Mouse (Mus musculus) cerebellum, adult 2 months (tissue): ENCODE measurements around the gene Xpr1. TPM values are rescaled to one million over a fixed set of nuclear protein-coding genes. Genes with fewer than 3 reads are reported as not detected.

Source experiments
- DNase-seq, 2 experiments: peaks; one replicate each; pipeline ENCODE4 v3.0.0; 2021
- H3K27ac ChIP-seq: fragments of 200-500 bp; 2 replicates; pipeline ENCODE4 v1.5.1; 2012; ENCODE audit warnings: low read length, control low read depth, inconsistent platforms; ENCODE audit not compliant: insufficient read depth
- H3K27me3 ChIP-seq: fragments of 200-500 bp; 2 replicates; pipeline ENCODE4 v1.6.1; 2012; ENCODE audit warnings: inconsistent platforms, mild to moderate bottlenecking, low read length, moderate library complexity; ENCODE audit not compliant: control insufficient read depth, insufficient read depth
- H3K4me1 ChIP-seq: fragments of 200-500 bp; 2 replicates; pipeline ENCODE4 v1.6.1; 2011; ENCODE audit warnings: low read length; ENCODE audit not compliant: control insufficient read depth, insufficient read depth
- H3K4me3 ChIP-seq: fragments of 200-500 bp; replicated peaks from 2 replicates; pipeline ENCODE3; 2011; ENCODE audit warnings: mild to moderate bottlenecking, low read depth, low read length, control low read depth; ENCODE audit not compliant: insufficient read depth
- CTCF ChIP-seq: fragments of 200-500 bp; IDR thresholded peaks from 2 replicates; pipeline ENCODE4 v1.5.1; 2011; ENCODE audit warnings: low read depth, mild to moderate bottlenecking, control low read depth, low read length, moderate library complexity, borderline replicate concordance; ENCODE audit not compliant: insufficient read depth
- POLR2A ChIP-seq: fragments of 200-500 bp; IDR thresholded peaks from 2 replicates; pipeline ENCODE4 v1.6.1; 2011; ENCODE audit warnings: low read length, control low read depth, borderline replicate concordance; ENCODE audit not compliant: insufficient read depth
- WGBS: fragments of 180-500 bp; shearing (Covaris S2); methylation state at CpG from one replicate; pipeline ENCODE4 v1.1.7; 2018; 5-methylcytosine and 5-hydroxymethylcytosine counted together
- polyA plus RNA-seq: library from polyadenylated mRNA; depleted of rRNA; stranded (reverse); fragments of >200 nt; gene quantifications from 2 replicates; pipeline ENCODE4 v1.2.3, GENCODE M21; 2012

Xpr1 gene
- polyA plus RNA-seq, 1 experiment: 30.6 TPM

DNA sequence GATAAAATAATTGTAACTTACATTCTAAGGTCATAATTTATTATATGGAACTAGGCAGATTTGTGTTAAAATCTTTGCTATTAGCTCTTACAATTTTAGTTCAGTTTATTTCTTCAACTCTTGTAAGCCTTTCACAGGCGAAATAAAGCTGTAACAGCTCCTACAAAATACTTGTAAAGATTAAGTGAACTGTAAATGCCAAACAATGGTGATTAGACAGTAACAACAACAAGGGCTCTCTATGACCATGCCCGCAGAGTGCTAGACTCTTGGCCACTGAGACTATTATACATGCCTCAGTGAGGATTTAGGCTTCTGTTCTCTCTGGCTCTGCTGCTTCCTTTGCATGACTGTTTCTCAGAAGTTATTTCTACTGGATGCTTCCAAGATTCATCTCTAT is 77.6 kb downstream of the Xpr1 start:
- DNase-seq: no peak
- TF ChIP-seq POLR2A (no peak), CTCF (no peak)

DNA sequence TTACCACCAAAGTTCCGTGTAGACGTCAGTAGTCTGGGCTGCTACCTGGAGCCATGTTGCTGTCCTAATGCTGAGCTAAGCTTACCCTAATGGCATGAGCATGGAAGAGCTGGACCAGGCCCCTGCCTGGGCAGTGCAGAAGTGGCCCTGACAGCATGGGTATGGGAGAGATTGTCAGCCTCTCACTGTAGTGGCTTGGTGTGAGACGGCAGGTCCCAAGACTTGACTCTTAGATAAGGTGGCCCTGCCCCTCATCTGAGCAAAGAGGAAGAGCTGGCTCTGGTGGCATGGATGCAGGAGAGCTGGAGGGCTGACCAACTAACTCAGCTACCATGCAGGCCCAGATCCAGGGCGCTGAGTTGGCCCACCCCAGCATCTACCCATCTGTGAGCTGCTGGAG is 79.9 kb downstream of the Xpr1 start:
- H3K4me3 ChIP-seq: no peak overlapping the region
- WGBS: 94% methylated on average over 4 of the region's 4 CpGs
- no peak for DNase-seq
- no peak for TF ChIP-seq CTCF
- TF ChIP-seq POLR2A: no peak
- H3K27me3 ChIP-seq: no peaks in the 10 kb centered on the region
- H3K27ac ChIP-seq: no peak overlapping the region
- H3K4me1 ChIP-seq: no peaks in the 10 kb centered on the region

More for the DNA sequence above, 77.6 kb downstream of the Xpr1 start:
- Histone ChIP-seq H3K27me3 (no peaks in the 10 kb centered on the region), H3K4me1 (no peaks in the 10 kb centered on the region), H3K4me3 (no peak overlapping the region), H3K27ac (no peak overlapping the region)
- 75% methylated on average over 2 of the region's 2 CpGs for WGBS

DNA sequence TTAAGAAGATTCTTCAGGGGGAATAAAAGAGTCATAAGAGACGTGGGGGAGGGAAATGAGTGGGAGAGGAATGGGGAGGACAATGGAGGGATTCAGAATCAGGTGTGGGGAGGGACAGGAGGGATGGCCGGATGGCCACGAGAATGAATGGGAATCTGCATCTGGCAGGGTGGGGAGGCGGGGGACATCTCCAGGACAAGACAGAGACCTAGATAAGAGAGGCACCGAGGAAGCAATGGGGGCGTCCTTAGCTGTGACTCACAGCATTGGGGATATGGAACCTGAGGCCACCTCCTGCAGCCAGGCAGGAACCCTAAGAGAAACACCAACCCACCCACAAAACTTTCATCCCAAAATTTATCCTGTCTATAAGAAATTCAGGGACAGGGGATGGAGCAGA is 81.3 kb downstream of the Xpr1 start:
- no peak for DNase-seq
- TF ChIP-seq CTCF (no peak), POLR2A (no peak)
- Histone ChIP-seq H3K4me3 (no peak overlapping the region), H3K4me1 (no peaks in the 10 kb centered on the region; the same call in 1 of the 2 replicates), H3K27ac (no peak overlapping the region), H3K27me3 (no peaks in the 10 kb centered on the region)
- 76% methylated on average over 6 of the region's 6 CpGs for WGBS

DNA sequence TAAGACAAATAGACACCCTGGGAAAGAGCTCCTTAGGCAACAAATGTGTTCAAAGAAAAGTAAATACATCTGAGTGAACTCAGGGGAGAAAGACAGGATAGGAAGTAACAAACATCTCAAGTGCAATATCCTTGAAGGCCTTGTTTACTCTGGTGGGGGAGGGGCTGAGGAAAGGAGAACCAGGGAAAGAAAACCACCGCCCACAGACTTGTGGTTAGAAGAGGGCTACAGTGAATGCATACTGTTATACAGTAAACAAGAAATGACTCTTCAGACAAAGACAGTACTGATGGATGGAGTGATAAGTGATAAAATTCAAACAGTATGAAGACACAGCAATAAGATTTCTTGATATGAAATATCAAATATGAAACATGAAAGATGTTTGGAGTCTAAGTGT is 95.0 kb downstream of the Xpr1 start:
- DNase-seq: no peak
- no peaks in the 10 kb centered on the region for H3K27me3 ChIP-seq
- no peak for TF ChIP-seq POLR2A
- no peak for TF ChIP-seq CTCF
- 98% methylated on average over 1 of the region's 1 CpGs for WGBS
- no peak overlapping the region for H3K4me3 ChIP-seq
- H3K4me1 ChIP-seq: no peaks in the 10 kb centered on the region
- no peak overlapping the region for H3K27ac ChIP-seq

DNA sequence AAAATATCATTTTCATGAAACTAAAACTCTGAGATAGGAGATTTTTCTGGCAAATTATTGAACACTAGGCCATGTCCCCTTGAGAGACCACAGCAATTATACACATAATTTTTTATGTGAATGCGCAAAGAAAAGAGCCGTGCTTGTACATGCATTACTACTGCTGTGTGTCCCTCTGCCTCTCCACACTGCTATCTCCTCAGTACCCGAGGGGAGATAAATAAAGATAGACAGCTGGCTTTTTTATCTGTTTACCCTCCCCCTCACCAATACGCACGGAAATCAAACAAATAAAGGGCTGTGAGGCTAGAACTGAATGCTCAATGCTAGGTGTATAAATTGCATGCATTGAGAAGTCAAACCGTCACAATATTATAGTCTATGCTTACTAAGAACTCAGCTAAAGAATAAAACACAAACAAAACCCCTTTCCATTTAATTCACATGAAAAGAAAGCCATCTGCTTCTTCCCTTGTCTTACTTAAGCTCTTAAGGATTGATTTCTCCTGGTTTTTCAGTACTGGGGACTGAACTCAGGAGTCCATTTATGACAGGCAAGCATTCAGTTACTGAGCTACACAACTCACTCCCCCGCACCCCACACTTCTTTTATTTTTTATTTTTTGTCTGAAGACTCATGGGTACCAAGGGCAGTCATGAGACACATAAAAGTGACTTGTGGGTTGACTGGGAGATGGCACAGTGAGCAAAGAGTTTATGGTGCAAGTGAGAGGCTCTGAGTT is 97.0 kb downstream of the Xpr1 start:
- no peak for TF ChIP-seq POLR2A
- no peak for TF ChIP-seq CTCF
- no peaks in the 10 kb centered on the region for H3K27me3 ChIP-seq
- H3K4me3 ChIP-seq: no peak overlapping the region
- 87% methylated on average over 7 of the region's 7 CpGs for WGBS
- no peaks in the 10 kb centered on the region for H3K4me1 ChIP-seq
- DNase-seq: no peak
- no peak overlapping the region for H3K27ac ChIP-seq

DNA sequence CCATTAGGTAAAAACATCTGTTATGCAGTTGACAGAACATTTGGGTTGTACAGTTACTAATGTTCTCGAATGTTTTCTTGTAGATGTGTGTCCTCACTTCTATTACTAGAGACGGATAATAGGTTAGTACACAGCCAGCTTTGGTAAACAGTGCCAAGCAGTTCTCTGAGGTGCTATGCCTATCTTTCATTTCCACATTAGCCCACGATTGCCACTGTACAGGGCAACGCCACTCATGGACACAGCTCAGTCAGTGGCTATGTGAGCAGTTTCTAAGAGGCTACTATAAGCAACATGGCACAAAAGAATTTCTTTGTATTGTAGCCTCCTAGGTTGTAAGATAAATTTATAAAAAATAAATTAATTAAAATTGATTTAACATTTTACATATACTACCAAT is 97.7 kb downstream of the Xpr1 start:
- Histone ChIP-seq H3K27me3 (no peaks in the 10 kb centered on the region), H3K4me1 (no peaks in the 10 kb centered on the region), H3K27ac (no peak overlapping the region), H3K4me3 (no peak overlapping the region)
- TF ChIP-seq POLR2A (no peak), CTCF (no peak)
- 74% methylated on average over 4 of the region's 4 CpGs for WGBS
- DNase-seq: no peak

DNA sequence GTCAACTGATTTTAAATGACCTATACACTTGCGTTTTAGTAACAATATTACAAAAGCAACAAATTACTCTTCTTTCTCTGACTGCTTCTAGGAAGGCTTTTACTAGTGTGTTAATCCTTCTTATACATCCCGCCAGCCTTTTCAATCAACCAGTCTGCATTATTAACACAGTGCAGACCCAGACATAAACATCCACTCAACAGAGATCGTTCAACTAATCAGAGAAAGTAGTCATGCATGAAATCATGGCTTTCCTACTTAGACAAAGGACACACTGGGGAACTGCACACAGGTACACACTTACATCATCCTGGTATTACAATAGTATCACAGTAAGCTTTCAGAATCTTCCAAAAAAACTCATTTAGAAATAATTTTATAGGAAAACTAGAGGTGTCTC is 105.5 kb downstream of the Xpr1 start:
- Histone ChIP-seq H3K4me3 (no peak overlapping the region), H3K27ac (no peak overlapping the region), H3K27me3 (no peaks in the 10 kb centered on the region), H3K4me1 (no peaks in the 10 kb centered on the region)
- TF ChIP-seq CTCF (no peak), POLR2A (no peak)
- WGBS: 66% methylated on average over 3 of the region's 3 CpGs
- no peak for DNase-seq

DNA sequence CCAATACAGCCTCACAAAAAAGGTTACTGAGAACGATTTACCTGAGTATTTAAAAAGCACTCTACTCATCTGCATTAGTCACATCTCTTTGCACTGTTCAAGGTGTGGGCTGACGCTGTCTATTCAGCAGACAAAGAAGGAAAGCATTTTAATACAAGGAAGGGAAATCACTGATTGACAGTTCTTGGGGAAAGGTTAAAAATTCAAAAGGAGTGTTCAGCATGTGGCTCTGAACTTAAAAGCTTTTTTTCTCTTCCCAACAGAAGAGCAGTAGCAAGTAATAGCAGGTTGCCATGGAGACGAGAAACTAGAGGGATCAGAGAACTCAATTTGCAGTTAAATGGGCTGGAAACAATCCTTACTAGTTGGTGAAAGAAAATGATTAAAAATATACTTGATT is 110.3 kb downstream of the Xpr1 start:
- H3K4me1 ChIP-seq: no peaks in the 10 kb centered on the region
- H3K4me3 ChIP-seq: no peak overlapping the region
- TF ChIP-seq CTCF (no peak), POLR2A (no peak)
- no peak for DNase-seq
- WGBS: 43% methylated on average over 3 of the region's 3 CpGs
- no peak overlapping the region for H3K27ac ChIP-seq
- H3K27me3 ChIP-seq: no peaks in the 10 kb centered on the region

DNA sequence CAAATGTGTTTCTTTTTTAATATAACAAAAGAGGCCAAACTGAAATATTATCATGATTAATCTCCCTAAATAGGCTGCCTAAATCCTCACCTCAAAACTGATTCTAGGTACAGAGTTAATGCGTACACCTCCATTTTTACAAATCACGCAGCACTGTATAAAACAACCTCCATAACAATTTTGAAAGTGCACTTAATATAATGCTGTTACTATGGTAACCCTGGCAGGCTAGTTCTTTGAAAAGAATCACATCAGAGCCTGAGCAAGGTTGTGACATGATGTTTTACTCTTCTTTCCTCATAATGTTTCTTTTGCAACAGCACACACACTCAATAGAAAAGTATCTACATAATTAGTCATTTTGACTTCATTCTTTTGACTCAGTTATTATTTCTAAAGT is 113.8 kb downstream of the Xpr1 start:
- no peaks in the 10 kb centered on the region for H3K27me3 ChIP-seq
- TF ChIP-seq CTCF (no peak), POLR2A (no peak)
- no peak for DNase-seq
- H3K27ac ChIP-seq: no peak overlapping the region
- 94% methylated on average over 2 of the region's 2 CpGs for WGBS
- no peak overlapping the region for H3K4me3 ChIP-seq
- no peaks in the 10 kb centered on the region for H3K4me1 ChIP-seq
